Mouse (Mus musculus) gastrocnemius, postnatal 10 days (tissue): ENCODE data around the gene Rras2. TPM values are rescaled to one million over a fixed set of nuclear protein-coding genes. Genes with fewer than 3 reads are reported as not detected.

Experiments used
- DNase-seq: peaks from one replicate; pipeline ENCODE4 v3.0.0; 2021; ENCODE audit warnings: mixed read lengths
- total RNA-seq, 2 experiments: library from RNA; stranded (reverse); gene quantifications; 2 replicates each; pipeline ENCODE4 v1.2.3; 2021

The Rras2 gene
- total RNA-seq, 2 experiments from 2014 or later, result 23.6 to 25.1 TPM

GRCm38 (mm10) chr7:114028828-114029227 lies 88.8 kb downstream of the Rras2 start:
- DNase-seq, result no peak

GRCm38 (mm10) chr7:114027406-114027805 lies 90.2 kb downstream of the Rras2 start:
- DNase-seq, result no peak

- no peak for DNase-seq
Observed at GRCm38 (mm10) chr7:114026923-114027322, 90.7 kb downstream of the Rras2 start.

- peak; percentile 68 for DNase-seq
Observed at GRCm38 (mm10) chr7:114020704-114021093, 96.9 kb downstream of the Rras2 start.

GRCm38 (mm10) chr7:114020057-114020703 lies 97.4 kb downstream of the Rras2 start:
- no peak for DNase-seq

- no peak for DNase-seq
Observed at GRCm38 (mm10) chr7:114018861-114019260, 98.7 kb downstream of the Rras2 start.

GRCm38 (mm10) chr7:114016001-114016949 lies 101.3 kb downstream of the Rras2 start:
- no peak for DNase-seq

GRCm38 (mm10) chr7:114011726-114012443 lies 105.7 kb downstream of the Rras2 start:
- DNase-seq, result no peak

- DNase-seq, result peak; percentile 35
Observed at GRCm38 (mm10) chr7:114007565-114007964, 110.0 kb downstream of the Rras2 start.

- DNase-seq, result no peak
Observed at GRCm38 (mm10) chr7:114006456-114006855, 111.1 kb downstream of the Rras2 start.

- no peak for DNase-seq
Observed at GRCm38 (mm10) chr7:114005499-114005898, 112.1 kb downstream of the Rras2 start.

- DNase-seq, result no peak
Observed at GRCm38 (mm10) chr7:114004171-114004570, 113.4 kb downstream of the Rras2 start.

GRCm38 (mm10) chr7:113997675-113998354 lies 119.8 kb downstream of the Rras2 start:
- DNase-seq, result no peak

Other genes with a start within 250 kb of the Rras2 start
- gene Copb1, start 136.9 kb upstream of the Rras2 start, total RNA-seq, result 10 to 100 TPM; 43.9 to 48.7 TPM
- 100 to 1,000 TPM; 108 to 114 TPM for gene Psma1, start 158.3 kb upstream of the Rras2 start, total RNA-seq